Comparison of ENCODE assay signal across 12 mouse cellular contexts in genomic region chr13:97580241-97580874, GRCm38 (mm10).
DNase-seq lines count a peak whose midpoint lies in the region; ATAC-seq and TF ChIP-seq lines count a peak whose summit lies in the region.
"Had no signal": no experiment of that assay in that cellular context is flagged by ENCODE, and none has a peak within 500 bp of the region (broad histone marks: within the 10 kb centered on the region; RNA-seq: fewer than 3 reads in every experiment).

No protein-coding gene starts in this region.

- intact Hi-C loops in heart, postnatal 25 days (cut with DNase I) = no loop called here

- H3K27me3 ChIP-seq in heart, embryonic 12.5 days (replicated peaks) = no peaks in the 10 kb centered on the region
- H3K27me3 ChIP-seq in Patski = no peaks in the 10 kb centered on the region
- H3K27me3 ChIP-seq: CH12.LX; embryonic facial prominence, embryonic 12.5 days had no signal

- ATAC-seq in heart, embryonic 12.5 days (ENCODE audit: insufficient number of reproducible peaks, low FRiP score) = no peak
- ATAC-seq in Patski = peak; percentile 73
- no peak for ATAC-seq in frontal cortex, adult (ENCODE audit: low TSS enrichment)

- CTCF ChIA-PET in Patski (lab: Charles Lee) = interaction anchor here (0.9 to 2.7 kb wide), 4 partner anchors 16 to 358 kb away, joined by 3 to 6 read pairs (median 4); no protein-coding TSS in a partner anchor

- DNase-seq in heart, postnatal 25 days (ENCODE audit: low spot score) = no peak
- peak; percentile 46 for DNase-seq in Patski (ENCODE audit: low read depth, low spot score)
- peak; percentile 28 to 41 for DNase-seq in kidney, adult 8-10 months
- peak; percentile 61 for DNase-seq in lung, postnatal 25 days (ENCODE audit: low spot score)
- DNase-seq in cerebellum, adult 9-11 months = no peak
- no peak for DNase-seq in gastrocnemius, adult 18-20 months (ENCODE audit: low spot score)
- DNase-seq: gastrocnemius, postnatal 36 days had no signal

- no peak for TF ChIP-seq CTCF in Patski (IDR thresholded peaks at IDR 0.05)

- no peak overlapping the region for H3K4me2 ChIP-seq in heart, embryonic 12.5 days
- H3K4me2 ChIP-seq: embryonic facial prominence, embryonic 12.5 days had no signal

- 16% methylated on average over 3 of the region's 3 CpGs for WGBS in heart, embryonic 12.5 days

- POLR2A ChIA-PET in Patski (lab: Charles Lee) = no interaction called here

- no peak overlapping the region for H3K4me3 ChIP-seq in heart, embryonic 12.5 days
- H3K4me3 ChIP-seq: embryonic facial prominence, embryonic 12.5 days had no signal

- no peaks in the 10 kb centered on the region for H3K36me3 ChIP-seq in heart, embryonic 12.5 days
- H3K36me3 ChIP-seq: embryonic facial prominence, embryonic 12.5 days had no signal

- H3K27ac ChIP-seq in heart, embryonic 12.5 days (ENCODE audit: poor library complexity, severe bottlenecking) = peak overlapping the region; percentile 25; the same call in 1 of the 2 replicates
- H3K27ac ChIP-seq: embryonic facial prominence, embryonic 12.5 days; liver, embryonic 14.5 days had no signal

- H3K9ac ChIP-seq in heart, embryonic 12.5 days = no peak overlapping the region
- H3K9ac ChIP-seq: embryonic facial prominence, embryonic 12.5 days; liver, embryonic 14.5 days had no signal

- no peaks in the 10 kb centered on the region for H3K9me3 ChIP-seq in heart, embryonic 12.5 days (replicated peaks)
- H3K9me3 ChIP-seq: embryonic facial prominence, embryonic 12.5 days had no signal

- H3K4me1 ChIP-seq in heart, embryonic 12.5 days (replicated peaks) = peaks cover 34% of the 10 kb centered on the region

- in situ Hi-C loops in Patski (cut with MboI; ENCODE audit: low pct_unique_long_range_greater_than_20kb) = no loop called here

Comparison
In these comparisons a context has a peak if more than half of its experiments do, and no peak if none do; other contexts are left out.
1. DNase-seq: peak in Patski (single experiment), kidney, adult 8-10 months (2 of 2) and lung, postnatal 25 days (single experiment); none in heart, postnatal 25 days (single experiment), cerebellum, adult 9-11 months (single experiment) and gastrocnemius, adult 18-20 months (single experiment).